Mouse (Mus musculus): ENCODE results near the gene Rdh8. TPM values are rescaled to one million over a fixed set of nuclear protein-coding genes. Genes with fewer than 3 reads are reported as not detected.
A peak's percentile ranks its signal among the peaks of the same experiment; 100 is the strongest.
"Not testable (repeated sequence)": the region's sequence is repeated elsewhere in the genome, so short reads cannot be mapped to it uniquely, and the experiment has no call there.

Rdh8 gene
- total RNA-seq, 2 experiments from 2014 or later = 0.17 to 0.23 TPM

DNA sequence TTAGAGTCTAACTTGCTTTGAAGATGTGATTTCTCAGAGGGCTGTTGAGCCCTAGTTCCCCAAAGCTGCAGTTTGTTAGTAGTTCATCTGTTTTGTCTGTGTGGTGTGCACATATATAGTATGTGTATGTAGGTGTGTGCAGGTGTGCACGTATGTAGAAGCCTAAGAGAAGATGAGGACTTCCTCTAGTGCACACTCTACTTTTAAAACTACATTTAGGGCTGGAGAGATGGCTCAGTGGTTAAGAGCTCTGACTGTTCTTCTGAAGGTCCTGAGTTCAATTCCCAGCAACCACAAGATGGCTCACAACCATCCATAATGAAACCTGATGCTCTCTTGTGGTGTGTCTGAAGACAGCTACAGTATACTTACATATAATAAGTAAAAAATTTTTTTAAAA is 16.6 kb downstream of the Rdh8 start:
- no peak for DNase-seq
- intact Hi-C loops (cut with DNase I) = loop anchor here (10.0 kb wide), 2 partner anchors 170 to 370 kb away; partner anchors contain the start of gene Zfp26

DNA sequence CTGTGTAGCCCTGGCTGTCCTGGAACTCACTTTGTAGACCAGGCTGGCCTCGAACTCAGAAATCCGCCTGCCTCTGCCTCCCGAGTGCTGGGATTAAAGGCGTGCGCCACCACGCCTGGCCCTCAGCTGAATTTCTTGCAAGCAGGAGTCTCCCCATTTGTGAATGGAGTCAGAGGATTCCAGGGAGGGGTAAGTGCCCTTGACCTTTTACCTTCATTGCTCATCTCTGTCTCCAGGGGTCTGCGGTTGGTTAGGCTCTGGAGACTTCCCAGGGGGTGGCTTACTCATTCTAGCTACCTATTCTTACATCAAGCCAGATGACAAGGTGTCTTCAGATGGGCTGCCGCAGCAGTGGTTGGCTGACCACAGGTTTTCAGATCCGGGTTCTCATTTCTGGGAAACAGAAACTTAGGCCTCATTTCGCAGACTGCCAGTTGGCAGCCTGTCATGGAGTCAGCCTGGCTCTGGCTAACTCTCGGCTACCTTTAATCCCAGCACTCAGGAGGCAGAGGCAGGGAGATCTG is 17.2 kb downstream of the Rdh8 start:
- intact Hi-C loops (cut with DNase I) = loop anchor here (10.0 kb wide), 2 partner anchors 171 to 371 kb away; partner anchors contain the start of gene Zfp26
- not testable (repeated sequence) for DNase-seq

DNA sequence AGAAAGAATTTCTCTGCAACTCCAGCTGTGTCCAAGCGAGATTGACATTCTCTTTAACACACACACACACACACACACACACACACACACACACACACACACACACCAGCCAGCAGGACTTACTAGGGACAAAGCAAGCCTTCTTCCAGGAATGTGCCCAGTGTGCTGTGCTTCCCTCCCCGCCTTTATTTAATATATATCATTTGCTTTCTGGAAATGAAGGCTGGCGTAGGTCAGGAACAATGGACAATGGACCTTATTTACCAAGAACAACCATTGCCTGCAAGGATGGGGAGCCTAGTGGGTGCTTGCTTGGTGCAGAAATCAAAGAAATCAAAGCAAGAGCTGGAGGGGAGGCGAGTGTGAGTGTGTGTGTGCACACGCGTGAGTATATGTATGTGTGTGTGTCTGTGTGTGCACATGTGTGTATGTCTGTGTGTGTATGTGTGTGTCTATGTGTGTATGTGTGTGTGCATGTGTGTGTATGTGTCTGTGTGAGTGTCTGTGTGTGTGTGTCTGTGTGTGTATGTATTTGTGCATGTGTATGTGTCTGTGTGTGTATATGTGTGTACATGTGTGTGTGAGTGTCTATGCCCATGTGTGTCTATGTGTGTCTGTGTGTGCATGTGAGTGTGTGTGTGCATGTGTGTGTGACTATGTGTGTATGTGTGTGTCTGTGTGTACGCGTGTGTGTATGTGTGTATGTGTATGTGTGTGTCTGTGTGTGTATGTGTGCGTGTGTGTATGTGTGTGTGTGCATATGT is 19.1 kb downstream of the Rdh8 start:
- intact Hi-C loops (cut with DNase I) = loop anchor here (10.0 kb wide), 2 partner anchors 173 to 373 kb away; partner anchors contain the start of gene Zfp26

GRCm38 (mm10) chr9:20838931-20839330 is 20.6 kb downstream of the Rdh8 start:
- DNase-seq = no peak
- intact Hi-C loops (cut with DNase I) = loop anchor here (10.0 kb wide), 2 partner anchors 174 to 374 kb away; partner anchors contain the start of gene Zfp26

More for the DNA sequence above, 19.1 kb downstream of the Rdh8 start:
- DNase-seq = no peak

DNA sequence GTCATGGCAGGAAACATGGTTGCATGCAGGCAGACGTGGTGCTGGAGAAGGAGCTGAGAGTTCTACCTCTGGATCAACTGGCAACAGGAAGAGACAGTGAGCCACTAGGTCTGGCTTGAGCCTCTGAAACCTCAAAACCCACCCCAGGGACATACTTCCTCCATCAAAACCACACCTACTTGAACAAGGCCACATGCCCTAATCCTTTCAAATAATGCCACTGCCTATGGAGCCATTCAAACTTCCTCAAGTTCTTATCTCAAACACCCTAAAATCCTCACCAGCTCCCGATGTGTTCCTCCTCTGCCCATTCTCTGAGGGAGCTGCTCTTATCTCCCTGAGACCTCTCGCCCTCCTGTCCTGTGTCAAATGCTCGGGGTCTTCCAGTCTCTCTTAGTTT is 23.9 kb downstream of the Rdh8 start:
- DNase-seq = no peak
- intact Hi-C loops (cut with DNase I) = no loop called here

- intact Hi-C loops (cut with DNase I) = no loop called here
- DNase-seq = no peak
Measured at GRCm38 (mm10) chr9:20842670-20843069, 24.4 kb downstream of the Rdh8 start.

- no peak for DNase-seq
- intact Hi-C loops (cut with DNase I) = no loop called here
Measured at GRCm38 (mm10) chr9:20850179-20850578, 31.9 kb downstream of the Rdh8 start.

DNA sequence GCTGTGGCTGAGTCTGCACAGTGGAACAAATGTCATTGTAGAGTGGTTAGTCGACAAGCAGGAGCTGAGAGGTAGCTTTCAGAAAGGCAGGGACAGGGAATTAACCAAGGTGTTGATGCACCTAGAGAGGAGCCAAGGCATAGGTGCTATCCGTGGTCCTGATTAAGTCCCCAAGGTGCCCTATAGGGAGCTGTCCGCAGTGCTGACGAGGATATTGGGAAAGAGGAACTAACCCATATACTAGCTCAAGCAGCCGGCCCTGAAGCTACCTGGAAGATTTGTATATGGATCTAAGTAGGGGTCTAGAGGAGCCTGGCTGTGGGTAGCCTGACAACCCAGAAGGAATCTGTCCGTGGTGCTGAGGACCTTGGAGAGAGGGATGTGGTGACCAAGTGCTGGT is 38.8 kb downstream of the Rdh8 start:
- no peak for DNase-seq
- intact Hi-C loops (cut with DNase I) = no loop called here

DNA sequence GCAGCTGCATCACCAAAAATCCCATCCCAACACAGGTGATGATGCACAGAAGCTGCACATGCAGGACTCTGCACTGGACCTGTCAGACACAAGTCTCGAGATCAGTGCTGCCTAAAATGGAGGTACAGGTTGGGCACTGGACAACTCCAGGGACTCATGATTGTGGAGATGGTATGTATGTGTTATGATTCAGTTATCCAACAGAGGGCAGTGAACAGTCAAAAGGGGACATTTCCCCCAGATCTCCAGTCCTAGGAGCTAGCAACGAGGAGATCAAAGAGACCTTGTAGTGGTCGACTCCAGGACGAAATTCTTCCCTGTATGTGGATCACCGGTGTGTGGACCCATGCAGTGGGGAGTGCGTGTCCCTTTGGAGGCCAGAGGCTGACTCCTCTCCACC is 41.6 kb downstream of the Rdh8 start:
- DNase-seq = no peak
- intact Hi-C loops (cut with DNase I) = no loop called here

DNA sequence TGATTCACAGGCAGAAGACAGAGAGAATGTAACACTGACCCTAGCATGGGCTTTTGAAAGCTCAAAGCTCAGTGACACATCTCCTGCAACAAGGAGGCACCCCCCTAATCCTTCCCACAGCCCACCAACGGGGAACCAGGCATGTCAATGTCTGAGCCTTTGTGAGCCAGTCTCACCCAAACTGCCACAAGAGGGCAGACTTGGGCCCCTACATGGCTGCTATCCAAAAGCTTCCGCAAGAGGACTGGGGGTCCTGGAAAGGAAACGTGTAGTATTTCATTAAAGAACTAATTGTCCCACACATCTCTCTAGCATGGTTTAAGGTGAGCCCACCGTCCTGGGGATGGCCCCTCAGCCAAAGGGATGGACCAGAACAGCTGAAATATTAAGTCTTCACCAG is 43.5 kb downstream of the Rdh8 start:
- intact Hi-C loops (cut with DNase I) = no loop called here
- no peak for DNase-seq

DNA sequence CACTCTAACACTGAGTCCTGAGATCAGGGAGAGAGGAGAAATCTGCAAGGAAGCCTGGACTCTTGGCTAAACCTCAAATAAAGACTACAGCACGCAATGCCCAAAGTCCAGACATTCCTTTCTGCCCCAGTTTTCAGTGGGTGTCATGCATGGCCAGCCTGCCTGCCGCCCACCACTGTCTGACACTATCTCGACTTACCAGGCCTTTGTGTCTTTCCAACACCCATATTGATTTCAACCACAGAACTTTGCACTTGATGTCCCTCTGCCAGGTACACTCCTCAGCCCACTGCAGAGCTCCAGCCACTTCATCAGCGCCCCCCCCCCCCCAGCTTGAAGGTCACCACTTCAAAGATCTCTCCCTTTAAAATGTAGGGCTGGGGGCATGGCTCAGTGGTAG is 43.9 kb downstream of the Rdh8 start:
- intact Hi-C loops (cut with DNase I) = no loop called here
- no peak for DNase-seq

DNA sequence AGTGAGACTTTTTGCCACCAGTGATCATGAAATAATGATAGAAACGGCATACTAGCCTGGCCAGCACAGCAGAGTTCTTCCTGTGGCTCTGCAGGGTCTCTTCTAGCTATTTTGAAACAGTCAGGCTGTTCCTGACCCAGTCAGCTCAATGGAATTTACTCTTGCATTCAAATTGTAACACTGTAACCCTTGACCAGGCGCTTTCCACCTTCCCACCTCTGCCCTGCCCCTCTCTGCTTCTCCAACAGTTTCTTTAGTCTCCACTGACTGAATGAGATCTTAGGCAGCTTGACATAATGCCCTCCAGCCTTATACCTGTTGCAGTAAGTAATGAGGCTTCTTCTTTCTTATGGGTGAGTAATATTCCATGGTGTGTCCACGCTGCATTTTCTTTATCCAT is 48.6 kb downstream of the Rdh8 start:
- DNase-seq = no peak
- intact Hi-C loops (cut with DNase I) = no loop called here

- DNase-seq = peak; percentile 25 to 35
- intact Hi-C loops (cut with DNase I) = no loop called here
Measured at GRCm38 (mm10) chr9:20868448-20869001, 50.2 kb downstream of the Rdh8 start, which contains the start of gene A230050P20Rik. TSS of gene A230050P20Rik (plus strand) at chr9:20868642.

DNA sequence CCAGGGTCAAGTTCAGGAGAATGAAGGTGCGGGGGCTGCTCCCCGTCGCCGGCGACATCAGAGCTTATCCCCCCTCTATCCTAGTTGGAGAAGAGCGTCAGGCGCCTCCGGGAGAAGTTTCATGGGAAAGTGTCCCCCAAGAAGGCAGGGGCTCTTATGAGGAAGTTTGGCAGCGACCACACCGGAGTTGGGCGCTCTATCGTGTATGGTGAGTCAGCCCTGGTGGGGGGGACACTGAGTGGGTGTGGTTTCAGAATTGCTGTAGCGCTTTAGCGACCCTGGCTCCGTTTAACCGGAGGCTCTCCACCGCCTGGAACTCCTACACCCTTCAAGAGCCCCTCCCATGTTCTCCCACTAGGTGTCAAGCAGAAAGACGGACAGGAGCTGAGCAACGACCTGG is 50.9 kb downstream of the Rdh8 start:
- no peak for DNase-seq
- intact Hi-C loops (cut with DNase I) = no loop called here

GRCm38 (mm10) chr9:20870211-20871173 is 52.2 kb downstream of the Rdh8 start:
- intact Hi-C loops (cut with DNase I) = no loop called here

GRCm38 (mm10) chr9:20872991-20873390 is 54.7 kb downstream of the Rdh8 start:
- intact Hi-C loops (cut with DNase I) = no loop called here

More at GRCm38 (mm10) chr9:20870211-20871173, 52.2 kb downstream of the Rdh8 start:
- DNase-seq = no peak

GRCm38 (mm10) chr9:20873521-20873920 is 55.2 kb downstream of the Rdh8 start:
- intact Hi-C loops (cut with DNase I) = no loop called here
- DNase-seq = no peak

More at GRCm38 (mm10) chr9:20872991-20873390, 54.7 kb downstream of the Rdh8 start:
- no peak for DNase-seq

DNA sequence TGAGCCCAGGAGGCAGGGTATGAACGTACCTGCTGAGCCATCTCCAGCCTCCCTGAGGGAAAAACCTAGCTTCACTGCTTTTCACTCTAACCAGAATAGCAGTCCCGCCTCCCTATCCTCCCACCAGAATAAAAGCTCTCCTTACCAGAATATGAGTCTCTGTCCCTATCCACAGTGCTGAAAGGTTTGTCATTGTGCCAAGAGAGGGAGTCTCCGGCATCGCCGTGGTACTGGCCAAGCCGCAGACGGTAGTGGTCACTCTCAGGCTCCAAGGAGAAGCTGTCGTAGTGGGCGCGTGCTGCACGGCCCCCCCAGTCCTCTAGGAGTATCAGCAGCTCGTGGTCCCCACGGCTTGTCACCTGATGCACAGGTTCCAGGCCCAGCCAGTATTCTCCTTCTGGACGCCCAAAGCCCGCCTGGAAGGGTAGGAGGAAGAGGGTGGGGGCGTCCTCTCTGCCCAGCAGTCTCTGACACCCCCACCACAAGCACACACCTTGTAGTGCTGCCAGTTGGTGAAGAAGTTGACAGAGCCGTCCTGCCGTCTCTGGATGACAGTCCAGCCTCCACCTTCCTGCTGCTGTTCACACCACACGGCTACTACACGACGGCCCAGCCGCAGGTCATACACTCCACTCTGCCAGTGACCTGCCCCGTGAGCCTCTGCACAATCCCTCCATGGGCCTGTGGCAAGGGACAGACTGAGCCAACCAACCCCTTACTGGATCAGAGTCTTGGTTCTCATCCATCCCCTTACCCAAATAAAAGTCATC is 56.9 kb downstream of the Rdh8 start:
- DNase-seq = no peak

More for the DNA sequence above, 56.9 kb downstream of the Rdh8 start:
- intact Hi-C loops (cut with DNase I) = no loop called here

Measured in gastrocnemius, postnatal 36 days (tissue).